In the genomic region with DNA sequence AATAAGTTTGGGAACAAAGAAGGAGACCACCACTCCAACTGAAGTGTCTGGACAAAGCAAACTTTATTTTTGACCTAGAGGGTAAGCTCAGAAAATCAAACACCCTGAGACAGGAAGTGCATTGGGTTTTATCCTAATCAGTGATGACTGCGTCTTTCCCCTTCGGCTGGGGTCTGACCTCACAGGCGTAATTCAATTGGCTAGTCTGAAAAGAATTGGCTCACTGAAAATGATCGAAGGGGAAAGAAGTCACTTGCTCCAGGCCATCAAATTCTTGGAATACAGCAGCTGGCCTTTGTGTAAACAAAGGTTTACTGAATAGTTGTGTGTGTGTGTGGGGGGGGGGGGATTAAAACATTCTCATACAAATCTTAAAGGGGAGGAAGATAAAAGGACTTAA, we compare ENCODE assay signal across 29 mouse cellular contexts. TPM values are rescaled to one million over a fixed set of nuclear protein-coding genes. Genes with fewer than 3 reads are reported as not detected.
DNase-seq lines count a peak whose midpoint lies in the region; ATAC-seq lines count a peak whose summit lies in the region.
"Had no signal": no experiment of that assay in that cellular context is flagged by ENCODE, and none has a peak within 500 bp of the region (broad histone marks: within the 10 kb centered on the region; RNA-seq: fewer than 3 reads in every experiment).

No protein-coding gene starts in this region.

- H3K36me3 ChIP-seq in forebrain, embryonic 10.5 days (replicated peaks): no peaks in the 10 kb centered on the region
- H3K36me3 ChIP-seq in forebrain, embryonic 16.5 days (ENCODE audit: control insufficient read depth, insufficient read depth): no peaks in the 10 kb centered on the region
- no peaks in the 10 kb centered on the region for H3K36me3 ChIP-seq in embryonic facial prominence, embryonic 10.5 days (replicated peaks)
- no peaks in the 10 kb centered on the region for H3K36me3 ChIP-seq in embryonic facial prominence, embryonic 12.5 days
- H3K36me3 ChIP-seq: forebrain, embryonic 12.5 days; forebrain, embryonic 15.5 days; heart, embryonic 12.5 days; heart, embryonic 15.5 days; hindbrain, embryonic 13.5 days; intestine, embryonic 15.5 days had no signal

- H3K27me3 ChIP-seq in forebrain, embryonic 10.5 days (ENCODE audit: poor library complexity, severe bottlenecking): peaks cover 36% of the 10 kb centered on the region
- H3K27me3 ChIP-seq in forebrain, embryonic 16.5 days (replicated peaks; ENCODE audit: control insufficient read depth, insufficient read depth, low read length): no peaks in the 10 kb centered on the region
- H3K27me3 ChIP-seq in embryonic facial prominence, embryonic 10.5 days (replicated peaks; ENCODE audit: low read depth, poor library complexity, severe bottlenecking): peaks cover 32% of the 10 kb centered on the region
- no peaks in the 10 kb centered on the region for H3K27me3 ChIP-seq in embryonic facial prominence, embryonic 12.5 days
- H3K27me3 ChIP-seq: forebrain, embryonic 12.5 days; forebrain, embryonic 15.5 days; intestine, embryonic 15.5 days had no signal

- peaks cover 83% of the 10 kb centered on the region for H3K4me1 ChIP-seq in forebrain, embryonic 10.5 days
- H3K4me1 ChIP-seq in forebrain, embryonic 16.5 days (replicated peaks; ENCODE audit: control insufficient read depth, insufficient read depth, low read length): 0 out of 2 replicates have a peak, but pooled peaks cover 7% of the 10 kb centered on the region
- H3K4me1 ChIP-seq in embryonic facial prominence, embryonic 10.5 days: peaks cover 80% of the 10 kb centered on the region
- peaks cover 53% of the 10 kb centered on the region for H3K4me1 ChIP-seq in embryonic facial prominence, embryonic 12.5 days

- H3K9ac ChIP-seq in forebrain, embryonic 16.5 days (replicated peaks; ENCODE audit: low read depth, low read length): no peak overlapping the region
- no peak overlapping the region for H3K9ac ChIP-seq in embryonic facial prominence, embryonic 12.5 days
- H3K9ac ChIP-seq: forebrain, embryonic 12.5 days; forebrain, embryonic 15.5 days; heart, embryonic 12.5 days; heart, embryonic 15.5 days; hindbrain, embryonic 13.5 days; intestine, embryonic 15.5 days had no signal

- ATAC-seq in forebrain, embryonic 16.5 days: no peak
- ATAC-seq in embryonic facial prominence, embryonic 12.5 days (ENCODE audit: insufficient number of reproducible peaks, insufficient read depth, low FRiP score, low TSS enrichment): no peak
- ATAC-seq: activated CD4-positive, CD25-positive, alpha-beta regulatory T cell, adult 4 months; CD4-positive, CD25-positive, alpha-beta regulatory T cell, adult 4 months; forebrain, embryonic 15.5 days; hindbrain, embryonic 16.5 days had no signal

- WGBS in forebrain, embryonic 10.5 days: 28% methylated on average over 4 of the region's 4 CpGs
- 28% methylated on average over 4 of the region's 4 CpGs for WGBS in forebrain, embryonic 16.5 days
- 20% methylated on average over 4 of the region's 4 CpGs for WGBS in embryonic facial prominence, embryonic 10.5 days
- 14% methylated on average over 4 of the region's 4 CpGs for WGBS in embryonic facial prominence, embryonic 12.5 days

- H3K9me3 ChIP-seq in forebrain, embryonic 10.5 days: no peaks in the 10 kb centered on the region
- H3K9me3 ChIP-seq in forebrain, embryonic 16.5 days (ENCODE audit: control insufficient read depth, low read length): no peaks in the 10 kb centered on the region
- H3K9me3 ChIP-seq in embryonic facial prominence, embryonic 10.5 days: no peaks in the 10 kb centered on the region
- no peaks in the 10 kb centered on the region for H3K9me3 ChIP-seq in embryonic facial prominence, embryonic 12.5 days
- H3K9me3 ChIP-seq: forebrain, embryonic 12.5 days; forebrain, embryonic 15.5 days; heart, embryonic 12.5 days; heart, embryonic 15.5 days; hindbrain, embryonic 13.5 days; intestine, embryonic 15.5 days had no signal

- DNase-seq in forebrain, embryonic 10.5 days (ENCODE audit: extremely low spot score, low spot score): no peak
- peak; percentile 44 for DNase-seq in embryonic facial prominence, embryonic 10.5 days (ENCODE audit: low spot score)
- DNase-seq in retina, postnatal 1 day: peak; percentile 71
- no peak for DNase-seq in frontal cortex, postnatal 14 days (ENCODE audit: low spot score in 2 of 2)
- DNase-seq in kidney, adult 9 months: no peak
- DNase-seq: adrenal gland, adult 8-10 months; adrenal gland, postnatal 25 days; cerebellum, adult 11-12 months; cerebellum, adult 8-10 months; cerebellum, postnatal 10 days; cerebellum, postnatal 36 days; gastrocnemius, adult 2 months; gastrocnemius, postnatal 14 days; heart, adult 11 months; heart, postnatal 14 days; heart, postnatal 4 days; kidney, adult 11 months had no signal

- no peak overlapping the region for H3K4me3 ChIP-seq in forebrain, embryonic 10.5 days
- H3K4me3 ChIP-seq in forebrain, embryonic 16.5 days (replicated peaks; ENCODE audit: low read length): no peak overlapping the region
- no peak overlapping the region for H3K4me3 ChIP-seq in embryonic facial prominence, embryonic 10.5 days
- H3K4me3 ChIP-seq in embryonic facial prominence, embryonic 12.5 days: no peak overlapping the region
- H3K4me3 ChIP-seq: forebrain, embryonic 12.5 days; forebrain, embryonic 15.5 days; gastrocnemius, adult 2 months; heart, embryonic 12.5 days; heart, embryonic 15.5 days; hindbrain, embryonic 13.5 days; intestine, embryonic 15.5 days had no signal

- no peak overlapping the region for H3K4me2 ChIP-seq in forebrain, embryonic 16.5 days (ENCODE audit: low read length)
- no peak overlapping the region for H3K4me2 ChIP-seq in embryonic facial prominence, embryonic 12.5 days (replicated peaks)
- H3K4me2 ChIP-seq: forebrain, embryonic 12.5 days; forebrain, embryonic 15.5 days; heart, embryonic 12.5 days; heart, embryonic 15.5 days; hindbrain, embryonic 13.5 days; intestine, embryonic 15.5 days had no signal

- peak overlapping the region; percentile 76; the same call in 1 of the 2 replicates for H3K27ac ChIP-seq in forebrain, embryonic 10.5 days
- H3K27ac ChIP-seq in forebrain, embryonic 16.5 days (ENCODE audit: low read length): no peak overlapping the region
- peak overlapping the region; percentile 81 for H3K27ac ChIP-seq in embryonic facial prominence, embryonic 10.5 days (replicated peaks)
- H3K27ac ChIP-seq in embryonic facial prominence, embryonic 12.5 days: peak overlapping the region; percentile 67; the same call in 1 of the 2 replicates
- H3K27ac ChIP-seq: forebrain, embryonic 12.5 days; forebrain, embryonic 15.5 days; gastrocnemius, adult 2 months; heart, embryonic 15.5 days; hindbrain, embryonic 13.5 days; intestine, embryonic 15.5 days had no signal

RNA-seq across cellular contexts. Expression of a gene that starts 7.2 kb away (rescaled TPM):
- polyA plus RNA-seq in forebrain, embryonic 10.5 days (2016; fragmentation: Nextera tagmentation; extraction: Ambion mirVana): 0.36 and 0.90 TPM in 2 replicates
- polyA plus RNA-seq in forebrain, embryonic 16.5 days (2015; fragmentation: Nextera tagmentation; extraction: Ambion mirVana): 0.51 and 0.79 TPM in 2 replicates
- polyA plus RNA-seq in embryonic facial prominence, embryonic 10.5 days (2016; fragmentation: Nextera tagmentation; extraction: Ambion mirVana): 0.36 and 0.56 TPM in 2 replicates
- 0.13 and 0.50 TPM in 2 replicates for polyA plus RNA-seq in embryonic facial prominence, embryonic 12.5 days (2016; fragmentation: Nextera tagmentation; extraction: Ambion mirVana)
- polyA plus RNA-seq: activated CD4-positive, CD25-positive, alpha-beta regulatory T cell, adult 4 months; C2C12; CD4-positive, CD25-positive, alpha-beta regulatory T cell, adult 4 months; heart, embryonic 12.5 days; heart, embryonic 15.5 days had no signal

Comparison
In these comparisons a context has a peak if more than half of its experiments do, and no peak if none do; other contexts are left out.
1. DNase-seq: peak in embryonic facial prominence, embryonic 10.5 days (single experiment) and retina, postnatal 1 day (single experiment); none in forebrain, embryonic 10.5 days (single experiment), frontal cortex, postnatal 14 days (0 of 2) and kidney, adult 9 months (single experiment).